Mouse (Mus musculus): ENCODE results near the gene Katna1. TPM values are rescaled to one million over a fixed set of nuclear protein-coding genes. Genes with fewer than 3 reads are reported as not detected.
"Not testable (repeated sequence)": the region's sequence is repeated elsewhere in the genome, so short reads cannot be mapped to it uniquely, and the experiment has no call there.

Katna1 gene
- total RNA-seq (2021) = 10 to 100 TPM; 30.6 to 32.6 TPM
- long read RNA-seq, experiment 1, transcript Katna1-201 (11 exons, 1,774 nt) = major isoform, 53 of 59 reads
- long read RNA-seq, experiment 1, partial matches to known transcripts = 1 of 59 reads
- long read RNA-seq, experiment 1, other reads (novel, unspliced or antisense) = 5 of 59 reads
- long read RNA-seq, experiment 2, transcript Katna1-201 (11 exons, 1,774 nt) = major isoform, 13 of 15 reads
- long read RNA-seq, experiment 2, partial matches to known transcripts = 0 of 15 reads
- long read RNA-seq, experiment 2, other reads (novel, unspliced or antisense) = 2 of 15 reads

GRCm38 (mm10) chr10:7725751-7726500 is at the start of gene Katna1:
Gene Katna1, plus strand, starts transcription at chr10:7726000.
- DNase-seq = peak; percentile 96 to 97

- peak; percentile 94 for DNase-seq
Observed at GRCm38 (mm10) chr10:7680731-7681301, 45.0 kb upstream of the Katna1 start, which contains the start of the genes Pcmt1 and Lats1. Gene Pcmt1, minus strand, starts transcription at chr10:7681136. Gene Lats1, plus strand, starts transcription at chr10:7681214.

DNA sequence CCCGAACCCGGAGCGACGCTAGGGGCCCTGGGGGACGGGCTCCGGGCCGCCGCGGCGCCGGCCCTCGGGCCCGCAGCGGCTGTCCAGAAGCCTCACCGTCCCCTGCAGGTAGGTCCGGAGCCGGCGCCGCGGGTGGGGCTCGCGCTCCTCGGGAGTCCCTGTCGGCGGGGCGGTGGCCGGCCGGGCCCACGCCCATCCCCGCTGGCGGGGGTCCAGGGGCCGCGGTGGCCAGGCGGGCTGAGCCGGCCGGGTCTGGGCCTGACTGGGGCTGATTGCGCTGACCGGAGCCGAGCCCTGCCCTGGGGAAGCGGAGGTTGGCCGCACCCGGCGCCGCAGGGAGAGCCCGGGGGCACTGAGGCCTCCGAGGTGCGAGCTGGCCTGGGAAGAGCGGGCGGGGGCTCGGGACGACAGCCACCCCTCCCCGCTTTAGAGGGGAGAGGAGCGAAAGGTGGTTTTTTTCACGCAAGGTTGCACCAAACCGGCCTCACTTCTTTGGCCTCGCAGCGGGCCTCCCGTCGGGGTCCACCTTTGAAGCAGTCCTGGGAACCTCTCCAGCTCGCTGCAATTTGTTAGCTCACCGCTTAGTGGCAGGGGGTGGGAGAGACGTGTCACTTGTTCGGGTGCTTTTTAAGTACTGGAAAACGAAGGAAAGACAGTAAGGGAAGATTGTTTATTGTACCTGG is 44.3 kb upstream of the Katna1 start:
- DNase-seq = peak; percentile 71 to 78

DNA sequence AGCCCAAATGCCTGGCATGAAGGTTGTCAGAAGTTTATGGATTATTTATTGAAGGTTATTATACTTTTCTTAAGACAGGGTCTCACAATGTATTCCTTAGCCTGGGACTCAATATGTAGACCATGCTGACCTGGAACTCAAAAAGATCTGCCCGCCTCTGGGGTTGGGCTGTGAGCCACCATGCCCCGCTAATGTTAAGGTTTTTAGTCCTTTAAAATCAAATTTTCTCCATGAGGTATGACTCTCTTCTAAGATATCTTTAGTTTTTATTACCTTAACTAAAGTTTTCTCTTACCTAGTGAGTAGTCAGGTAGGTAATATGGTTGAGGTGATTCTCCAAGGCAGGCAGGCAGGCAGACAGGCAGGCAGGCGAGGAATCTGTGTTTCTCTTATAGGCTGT is 43.6 kb upstream of the Katna1 start:
- DNase-seq = no peak

GRCm38 (mm10) chr10:7686902-7687301 is 38.9 kb upstream of the Katna1 start:
- no peak for DNase-seq

DNA sequence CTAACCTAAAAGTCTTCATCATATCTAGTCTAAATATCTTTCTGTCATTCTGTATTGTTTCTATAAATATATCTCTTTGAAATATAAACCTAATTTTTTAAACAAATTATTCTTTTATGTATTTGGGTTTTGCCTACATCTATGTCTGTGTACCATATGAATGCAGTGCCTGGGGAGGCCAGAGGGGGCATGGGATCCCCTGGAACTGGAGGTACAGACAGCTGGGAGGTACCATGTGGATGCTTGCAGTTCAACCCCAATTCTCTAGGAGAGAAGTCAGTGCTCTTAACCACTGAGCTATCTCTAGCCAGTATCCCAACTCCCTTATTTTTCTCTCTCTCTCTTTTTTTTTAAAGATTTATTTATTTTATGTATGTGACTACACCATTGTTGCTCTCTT is 30.5 kb upstream of the Katna1 start:
- DNase-seq = no peak

GRCm38 (mm10) chr10:7700120-7700519 is 25.7 kb upstream of the Katna1 start:
- DNase-seq = no peak

- no peak for DNase-seq
Observed at GRCm38 (mm10) chr10:7702586-7702985, 23.2 kb upstream of the Katna1 start.

GRCm38 (mm10) chr10:7710121-7710520 is 15.7 kb upstream of the Katna1 start:
- DNase-seq = no peak

DNA sequence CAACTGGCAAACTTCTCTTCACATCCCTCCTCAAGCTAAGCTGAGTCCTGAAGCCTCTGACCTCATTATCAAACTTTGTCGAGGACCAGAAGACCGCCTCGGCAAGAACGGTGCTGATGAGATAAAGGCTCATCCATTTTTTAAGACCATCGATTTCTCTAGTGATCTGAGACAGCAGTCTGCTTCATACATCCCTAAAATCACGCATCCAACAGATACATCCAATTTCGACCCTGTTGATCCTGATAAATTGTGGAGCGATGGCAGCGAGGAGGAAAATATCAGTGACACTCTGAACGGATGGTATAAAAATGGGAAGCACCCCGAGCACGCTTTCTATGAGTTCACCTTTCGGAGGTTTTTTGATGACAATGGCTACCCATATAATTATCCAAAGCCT is 13.3 kb upstream of the Katna1 start:
- no peak for DNase-seq

GRCm38 (mm10) chr10:7715056-7715455 is 10.7 kb upstream of the Katna1 start:
- DNase-seq = no peak

DNA sequence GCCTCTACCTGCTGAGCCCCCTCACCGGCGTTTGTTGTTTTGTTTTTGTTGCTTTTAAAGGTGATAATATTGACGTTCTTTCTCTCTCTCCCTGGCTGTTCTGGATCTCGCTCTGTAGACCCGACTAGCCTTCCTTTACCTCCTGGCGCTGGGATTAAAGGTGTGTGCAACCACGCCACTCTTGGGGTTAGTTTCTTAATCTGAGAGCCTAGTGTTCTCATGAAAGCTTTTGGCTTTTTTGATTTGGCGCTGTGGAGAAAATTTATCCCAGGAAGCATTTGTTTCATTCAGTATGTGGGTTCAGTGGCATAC is 657 bp downstream of the Katna1 start:
- peak in 1 of 2 experiments; percentile 7 for DNase-seq

DNA sequence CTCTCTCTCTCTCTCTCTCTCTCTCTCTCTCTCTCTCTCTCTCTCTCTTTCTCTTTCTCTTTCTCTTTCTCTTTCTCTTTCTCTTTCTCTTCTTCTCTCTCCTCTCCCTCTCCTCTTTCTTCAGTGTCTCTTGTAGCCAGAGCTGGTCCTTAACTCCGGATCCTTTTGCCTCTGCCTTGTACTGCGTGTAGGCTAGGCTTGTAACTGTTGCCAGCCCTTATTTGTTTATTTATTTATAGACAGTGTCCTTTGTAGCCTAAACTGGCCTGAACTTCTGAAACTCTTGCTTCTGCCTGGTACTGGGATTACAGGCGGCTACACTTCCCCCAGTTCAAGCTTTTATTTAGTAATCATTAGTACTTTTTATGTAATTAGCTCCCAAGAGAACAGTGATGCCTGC is 1.2 kb downstream of the Katna1 start:
- DNase-seq = no peak

DNA sequence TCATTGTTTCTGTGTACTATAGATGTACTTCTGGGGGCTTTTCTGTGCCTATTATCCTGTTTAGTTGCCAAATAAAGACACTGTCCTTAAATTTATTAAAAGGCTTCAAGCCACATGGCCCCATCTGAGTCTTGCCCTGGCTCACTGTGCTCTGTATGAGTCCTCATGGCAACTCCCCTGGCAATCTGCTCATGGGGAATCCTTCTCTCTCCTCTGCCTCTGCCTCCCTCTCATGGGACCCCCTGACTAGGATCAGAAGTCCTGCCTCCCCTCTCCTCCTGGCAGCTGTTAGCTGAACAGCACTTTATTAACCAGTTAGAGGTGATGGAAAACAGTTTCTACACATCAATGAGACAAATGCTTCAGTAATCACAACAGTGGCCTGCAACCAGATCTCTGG is 5.8 kb downstream of the Katna1 start:
- no peak for DNase-seq

GRCm38 (mm10) chr10:7737122-7737521 is 11.3 kb downstream of the Katna1 start:
- no peak for DNase-seq

DNA sequence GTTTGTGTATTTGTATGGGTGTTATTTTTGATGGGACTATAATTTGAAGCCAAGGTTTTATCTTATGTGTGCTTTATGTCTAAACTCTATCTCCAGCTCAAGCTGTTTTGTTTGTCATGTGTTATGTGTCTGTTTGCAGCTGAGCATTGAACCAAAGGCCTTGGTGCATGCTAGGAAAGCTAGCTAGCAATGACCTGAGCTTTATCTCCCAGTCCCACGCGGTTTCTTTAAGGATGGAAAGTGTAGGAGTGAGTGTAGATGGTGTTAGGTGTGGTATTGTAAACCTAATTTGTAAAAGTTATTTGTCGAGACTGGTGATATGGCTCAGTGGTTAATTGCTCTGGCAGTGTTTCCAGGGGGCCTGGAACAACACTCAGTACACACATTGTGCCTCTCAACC is 12.1 kb downstream of the Katna1 start:
- no peak for DNase-seq

- DNase-seq = not testable (repeated sequence)
Observed at GRCm38 (mm10) chr10:7745528-7745927, 19.7 kb downstream of the Katna1 start.

DNA sequence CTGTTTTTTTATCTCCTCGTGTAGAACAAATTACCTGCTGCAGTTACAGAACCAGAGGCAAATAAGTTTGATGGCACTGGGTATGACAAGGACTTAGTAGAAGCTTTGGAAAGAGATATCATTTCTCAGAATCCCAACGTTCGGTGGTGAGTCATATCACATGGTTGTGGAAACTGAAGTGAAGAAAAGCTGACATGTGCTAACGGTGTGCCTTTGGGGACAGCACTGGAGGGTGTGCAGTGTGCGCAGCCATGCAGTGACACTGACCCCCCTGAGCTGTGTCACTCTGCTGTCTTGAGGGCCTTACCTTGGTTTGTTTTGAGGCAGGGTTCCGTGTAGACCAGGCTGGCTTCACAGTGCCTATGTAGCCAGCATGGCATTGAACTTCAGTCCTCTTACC is 23.0 kb downstream of the Katna1 start:
- no peak for DNase-seq

DNA sequence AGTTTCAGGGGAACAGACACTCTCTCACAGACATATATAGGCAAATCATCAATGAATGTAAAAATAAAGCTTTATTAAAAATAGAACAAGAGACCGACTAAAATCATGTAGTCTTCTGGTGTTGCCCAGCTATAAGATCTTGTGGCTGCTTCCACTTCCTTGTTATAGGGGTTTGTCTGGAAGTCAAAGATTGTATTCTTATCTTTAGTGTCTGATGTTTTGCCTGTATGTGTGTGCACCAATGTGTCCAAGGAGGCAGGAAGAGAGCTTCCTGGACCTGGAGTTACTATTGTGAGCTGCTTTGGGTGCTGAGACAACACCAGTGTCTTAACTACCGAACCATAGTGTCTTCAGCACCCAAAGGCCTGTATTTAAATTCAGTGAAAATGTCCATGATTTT is 31.7 kb downstream of the Katna1 start:
- no peak for DNase-seq

GRCm38 (mm10) chr10:7772346-7772745 is 46.5 kb downstream of the Katna1 start:
- no peak for DNase-seq

DNA sequence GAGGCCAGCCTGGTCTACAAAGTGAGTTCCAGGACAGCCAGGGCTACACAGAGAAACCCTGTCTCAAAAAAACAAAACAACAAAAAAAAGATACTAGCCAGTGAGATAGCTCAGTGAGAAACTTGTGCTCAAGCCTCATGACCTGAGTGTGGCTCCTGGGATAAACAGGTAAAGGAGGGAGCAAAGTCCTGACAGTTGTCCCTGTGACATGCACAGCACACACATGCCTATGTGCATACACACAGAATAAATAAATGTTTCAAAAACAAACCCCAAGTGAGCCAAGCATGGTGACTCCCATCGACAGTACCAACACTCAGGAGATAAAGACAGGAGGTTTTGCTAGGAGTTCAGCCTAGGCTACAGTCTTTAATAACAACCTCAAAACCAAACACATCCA is 47.0 kb downstream of the Katna1 start:
- no peak for DNase-seq

DNA sequence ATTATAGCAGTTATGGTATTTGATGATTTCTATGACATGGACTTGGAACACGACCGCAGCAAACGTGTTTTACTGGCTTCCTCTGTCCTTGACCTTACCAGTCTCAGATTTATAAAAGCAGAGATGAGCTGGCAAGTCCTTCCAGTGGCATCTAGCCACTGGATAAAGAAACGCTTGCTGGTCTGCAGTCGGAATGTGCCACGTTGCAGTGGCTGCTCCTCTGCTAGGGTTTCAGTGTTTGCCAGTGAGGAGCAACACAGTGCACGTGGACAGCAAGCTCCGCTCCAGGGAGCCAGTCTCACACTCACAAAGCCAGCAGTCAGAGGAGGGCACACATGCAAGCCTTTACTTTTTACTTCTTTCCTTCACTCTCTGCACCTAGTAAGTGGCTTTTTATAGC is 49.6 kb downstream of the Katna1 start:
- peak; percentile 64 to 69 for DNase-seq

DNA sequence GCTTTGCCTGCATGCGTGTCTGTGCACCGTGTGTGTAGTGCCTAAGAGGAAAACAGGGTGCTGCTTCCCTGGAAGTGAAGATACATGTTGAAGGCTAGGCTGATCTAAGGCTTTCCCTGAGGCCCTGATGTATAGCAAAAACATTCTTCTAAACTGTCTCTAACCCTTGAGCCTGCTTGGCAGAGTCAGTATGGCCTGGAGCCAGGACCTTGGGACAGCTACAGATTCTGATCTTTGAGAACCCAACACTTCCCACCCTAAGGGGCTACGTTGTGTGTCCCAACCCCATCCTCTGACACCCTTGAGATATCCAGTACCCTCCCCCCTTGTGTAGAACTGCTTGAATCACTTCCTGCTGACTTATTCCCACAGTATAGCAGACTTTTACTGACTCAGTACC is 52.6 kb downstream of the Katna1 start:
- peak; percentile 71 to 73 for DNase-seq

All from adrenal gland, postnatal 36 days (tissue).